Mouse (Mus musculus): ENCODE results near the gene Rabgap1l.

Rabgap1l gene

GRCm38 (mm10) chr1:160387446-160387845, 405.6 kb downstream of the Rabgap1l start:
- DNase-seq (ENCODE audit: extremely low spot score, low spot score), result no peak

GRCm38 (mm10) chr1:160378367-160378766, 414.6 kb downstream of the Rabgap1l start:
- DNase-seq (ENCODE audit: extremely low spot score, low spot score), result no peak

GRCm38 (mm10) chr1:160377337-160378336, 415.4 kb downstream of the Rabgap1l start:
- no peak for DNase-seq (ENCODE audit: extremely low spot score, low spot score)

- DNase-seq (ENCODE audit: extremely low spot score, low spot score), result no peak
Measured at GRCm38 (mm10) chr1:160374490-160374889, 418.5 kb downstream of the Rabgap1l start.

GRCm38 (mm10) chr1:160373306-160373705, 419.7 kb downstream of the Rabgap1l start:
- DNase-seq (ENCODE audit: extremely low spot score, low spot score), result no peak

DNA sequence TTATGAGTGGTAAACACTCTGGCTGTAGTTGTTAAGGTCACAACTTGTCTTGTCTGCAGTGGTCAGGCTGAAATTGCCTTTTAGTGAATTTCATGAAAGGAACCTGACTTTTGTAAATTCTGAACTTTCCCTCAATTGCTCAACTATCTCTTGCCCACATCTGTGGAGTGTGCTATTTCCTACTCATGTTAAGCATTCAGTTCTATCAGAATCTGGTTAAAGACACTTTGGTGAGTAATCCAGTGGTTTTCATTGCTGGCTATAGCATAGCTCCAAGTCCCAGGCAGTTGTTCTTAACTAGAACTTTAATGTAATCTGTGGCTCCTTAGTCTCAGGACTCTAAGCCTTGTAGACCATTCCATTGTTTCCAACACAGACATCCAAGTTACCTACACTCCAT, 421.3 kb downstream of the Rabgap1l start:
- DNase-seq (ENCODE audit: extremely low spot score, low spot score), result no peak

DNA sequence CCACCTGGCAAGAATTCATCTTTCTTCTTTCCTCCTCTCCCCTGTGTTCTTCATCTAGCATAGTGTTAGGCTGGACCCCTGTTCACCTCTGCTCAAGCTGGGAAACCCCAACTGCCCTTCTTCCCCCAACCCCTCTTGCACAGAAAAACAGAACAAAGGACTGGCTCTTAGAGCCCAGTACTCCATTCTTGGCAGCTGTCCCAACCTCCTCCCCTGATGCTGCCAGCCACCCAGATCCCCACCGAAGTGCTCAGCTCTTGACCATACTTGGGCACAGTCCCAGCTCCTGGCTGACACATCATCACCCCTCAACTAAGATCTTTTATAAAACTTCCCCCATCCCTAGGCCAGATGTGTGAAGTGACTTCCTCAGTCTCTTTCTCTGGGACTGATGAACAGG, 422.5 kb downstream of the Rabgap1l start:
- DNase-seq (ENCODE audit: extremely low spot score, low spot score), result no peak

DNA sequence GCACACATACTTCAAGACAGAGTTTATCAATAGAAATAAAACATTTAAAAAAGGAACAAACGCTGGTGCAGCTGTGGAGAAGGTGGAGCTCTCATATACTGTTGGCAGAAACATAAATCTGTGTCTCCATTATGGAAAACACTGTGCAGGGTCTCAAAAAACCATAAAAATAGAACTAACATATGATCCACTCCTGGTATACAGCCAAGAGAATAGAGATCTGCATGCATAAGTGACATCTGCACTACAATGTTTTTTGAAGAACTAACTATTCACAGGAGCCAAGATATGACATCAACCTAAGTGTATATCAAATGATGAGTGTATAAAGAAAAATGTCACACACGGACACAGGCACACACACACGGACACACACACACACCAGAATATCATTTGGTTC, 426.4 kb downstream of the Rabgap1l start:
- DNase-seq (ENCODE audit: extremely low spot score, low spot score), result no peak

GRCm38 (mm10) chr1:160357268-160357667, 435.7 kb downstream of the Rabgap1l start:
- no peak for DNase-seq (ENCODE audit: extremely low spot score, low spot score)

GRCm38 (mm10) chr1:160353732-160354455, 439.1 kb downstream of the Rabgap1l start:
- no peak for DNase-seq (ENCODE audit: extremely low spot score, low spot score)

DNA sequence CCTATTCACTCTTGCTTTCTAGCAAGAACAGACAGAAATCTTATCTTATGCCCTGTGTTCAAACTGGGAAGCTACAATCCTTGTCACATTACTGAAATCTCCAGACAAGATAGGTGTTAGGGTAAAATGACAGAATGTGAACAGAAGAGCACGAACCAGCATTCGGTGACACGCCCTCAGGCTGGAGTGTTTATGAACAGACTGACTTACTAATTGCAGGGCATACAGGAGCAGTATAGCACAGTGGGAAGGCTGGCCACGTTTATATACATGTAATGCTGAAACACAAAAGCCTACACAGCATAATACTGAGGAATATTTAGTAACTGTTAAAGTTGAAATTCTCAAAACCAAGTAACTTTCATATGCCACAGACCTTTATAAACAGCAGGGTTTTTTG, 440.7 kb downstream of the Rabgap1l start:
- no peak for DNase-seq (ENCODE audit: extremely low spot score, low spot score)

DNA sequence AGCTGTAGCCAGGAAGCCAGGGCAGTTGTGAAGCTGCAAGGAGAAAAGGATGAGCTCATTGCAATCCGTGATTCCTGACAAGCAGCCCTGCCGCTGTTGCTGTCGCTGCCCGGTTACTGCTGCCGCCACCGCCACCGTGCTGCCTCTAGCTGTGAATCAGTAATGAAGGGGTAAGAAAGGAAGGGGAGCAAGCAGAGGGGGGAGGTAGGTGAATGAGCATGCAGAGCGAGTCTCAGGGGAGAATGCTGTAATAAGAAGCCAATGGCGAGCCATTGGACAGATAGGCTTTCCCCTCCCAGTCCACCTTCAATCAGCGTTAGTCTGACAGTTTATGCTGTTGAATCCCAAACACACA, 441.2 kb downstream of the Rabgap1l start:
- peak; percentile 59 for DNase-seq (ENCODE audit: extremely low spot score, low spot score)

DNA sequence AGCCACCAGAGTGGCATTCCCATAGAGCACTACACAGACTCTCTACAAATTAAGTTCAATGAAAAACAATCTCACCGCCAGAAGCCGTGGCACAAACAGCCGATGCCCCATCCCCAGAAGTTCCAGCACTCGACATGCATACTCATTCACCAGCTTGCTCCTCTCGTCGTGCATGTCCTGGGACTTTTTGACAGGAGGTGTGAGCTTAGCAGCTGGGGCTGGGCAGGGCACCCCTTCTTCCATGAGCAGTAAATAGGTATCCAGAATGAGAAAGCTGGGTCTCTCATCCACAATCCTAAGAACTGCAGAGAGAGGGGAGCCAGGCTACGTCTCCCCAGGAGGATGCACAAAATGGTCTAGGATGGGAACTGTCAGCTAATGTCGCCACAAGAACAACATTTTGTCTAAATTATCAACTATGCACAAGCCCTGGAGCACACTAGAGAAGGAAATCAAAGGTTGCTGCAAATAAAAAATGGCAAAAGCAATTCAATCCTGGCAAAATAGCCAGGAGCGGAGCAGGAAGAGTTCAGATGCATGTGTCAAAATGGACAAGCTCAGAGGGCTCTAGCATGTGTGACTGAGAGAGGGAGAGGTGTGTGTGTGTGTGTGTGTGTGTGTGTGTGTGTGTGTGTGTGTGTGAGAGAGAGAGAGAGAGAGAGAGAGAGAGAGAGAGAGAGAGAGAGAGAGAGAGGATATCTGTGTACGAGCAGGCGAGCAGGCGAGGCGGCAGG, 441.7 kb downstream of the Rabgap1l start:
- peak; percentile 24 for DNase-seq (ENCODE audit: extremely low spot score, low spot score)

DNA sequence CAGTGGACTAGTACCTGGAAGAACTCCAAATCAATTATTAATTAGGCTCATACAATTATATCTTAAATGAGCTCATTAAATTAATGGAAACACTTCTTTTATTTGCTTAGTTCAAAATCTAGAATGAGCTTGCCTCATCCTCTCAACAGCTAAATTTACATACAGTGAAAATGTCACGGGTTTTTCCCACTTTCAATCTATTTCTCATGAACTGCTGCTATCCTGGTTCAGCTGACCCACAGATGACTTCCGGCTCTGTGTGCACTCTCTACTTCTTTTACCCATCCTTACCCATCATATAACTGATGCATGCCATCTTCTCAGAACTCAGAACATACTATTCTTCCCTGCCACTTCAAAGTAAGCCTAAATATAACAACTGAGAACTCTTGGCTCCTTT, 452.4 kb downstream of the Rabgap1l start:
- DNase-seq (ENCODE audit: extremely low spot score, low spot score), result no peak

DNA sequence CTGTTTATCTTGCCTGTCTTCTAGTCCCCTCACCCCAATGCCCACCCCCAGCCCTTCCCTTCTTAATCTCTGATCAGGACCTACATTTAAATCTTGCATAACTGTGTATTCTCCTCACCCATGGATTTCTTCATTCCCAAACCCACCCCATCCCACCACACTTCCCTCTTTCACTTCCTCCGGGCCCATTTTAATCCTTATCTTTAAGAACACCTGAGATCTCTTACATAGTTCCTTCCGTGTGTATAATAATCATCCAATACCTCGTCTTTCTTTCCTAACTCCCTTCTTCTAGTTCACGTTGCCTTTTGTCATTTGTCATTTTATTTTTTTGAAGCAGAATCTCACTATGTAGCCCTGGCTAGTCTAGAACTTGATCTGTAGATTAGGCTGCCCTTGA, 453.6 kb downstream of the Rabgap1l start:
- no peak for DNase-seq (ENCODE audit: extremely low spot score, low spot score)

GRCm38 (mm10) chr1:160334791-160335190, 458.2 kb downstream of the Rabgap1l start:
- DNase-seq (ENCODE audit: extremely low spot score, low spot score), result no peak

DNA sequence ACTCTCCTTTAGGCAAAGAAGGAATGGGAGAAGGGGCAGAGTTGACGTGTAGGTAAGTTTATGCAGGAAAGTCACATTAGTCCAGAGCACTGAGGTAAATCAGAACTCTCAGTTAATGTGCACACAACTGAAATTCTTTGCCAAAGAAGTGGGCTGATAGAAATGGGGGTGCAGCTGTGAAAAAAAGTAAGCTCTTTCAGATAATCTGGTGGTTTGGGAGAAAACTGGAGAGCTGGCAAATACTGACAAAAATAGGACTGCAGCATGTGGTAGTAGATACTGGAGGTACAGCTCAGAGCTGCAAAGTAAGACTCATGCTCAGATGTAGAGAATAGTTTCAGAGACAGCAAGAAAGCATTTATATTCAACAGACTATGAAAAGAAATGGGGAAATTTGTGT, 462.2 kb downstream of the Rabgap1l start:
- no peak for DNase-seq (ENCODE audit: extremely low spot score, low spot score)

DNA sequence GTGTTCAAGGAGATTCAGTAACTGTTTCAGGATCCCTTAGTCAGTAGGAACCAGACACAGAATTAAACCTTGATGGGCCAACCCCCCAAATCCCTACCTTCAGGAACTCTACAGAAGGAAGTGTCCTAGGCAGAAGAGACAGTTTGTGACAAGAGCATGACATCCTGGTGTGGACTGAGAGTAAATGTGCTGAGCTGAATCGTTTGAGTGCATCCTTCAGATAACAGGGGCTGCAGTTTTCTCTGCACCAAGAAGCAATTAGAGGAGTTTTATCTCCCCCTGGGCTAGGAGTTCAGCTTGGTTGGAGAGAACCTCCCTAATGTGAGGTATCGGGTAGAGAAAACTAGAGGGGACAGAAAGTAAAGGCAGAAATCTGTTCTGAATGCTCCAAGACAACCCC, 462.8 kb downstream of the Rabgap1l start:
- DNase-seq (ENCODE audit: extremely low spot score, low spot score), result no peak

DNA sequence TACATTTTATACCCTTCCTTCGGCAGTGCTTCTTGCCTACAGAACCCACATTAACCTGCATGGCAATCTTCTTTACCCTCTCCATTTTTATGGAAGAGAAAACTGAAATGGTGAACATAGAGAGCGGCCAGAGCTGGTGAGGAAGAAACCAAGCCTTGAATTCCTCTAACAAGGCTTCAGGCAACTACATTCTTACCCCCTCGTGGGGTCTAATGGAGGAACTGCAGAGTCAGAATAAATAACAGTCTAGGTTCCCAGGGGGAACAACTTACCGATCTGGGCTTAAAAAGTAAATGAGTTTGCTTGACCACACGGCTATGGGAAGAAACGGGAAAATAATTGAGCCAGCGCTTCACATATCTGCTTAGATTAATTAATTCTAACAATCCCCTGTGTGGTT, 463.2 kb downstream of the Rabgap1l start:
- no peak for DNase-seq (ENCODE audit: extremely low spot score, low spot score)

GRCm38 (mm10) chr1:160327531-160327930, 465.5 kb downstream of the Rabgap1l start:
- no peak for DNase-seq (ENCODE audit: extremely low spot score, low spot score)

DNA sequence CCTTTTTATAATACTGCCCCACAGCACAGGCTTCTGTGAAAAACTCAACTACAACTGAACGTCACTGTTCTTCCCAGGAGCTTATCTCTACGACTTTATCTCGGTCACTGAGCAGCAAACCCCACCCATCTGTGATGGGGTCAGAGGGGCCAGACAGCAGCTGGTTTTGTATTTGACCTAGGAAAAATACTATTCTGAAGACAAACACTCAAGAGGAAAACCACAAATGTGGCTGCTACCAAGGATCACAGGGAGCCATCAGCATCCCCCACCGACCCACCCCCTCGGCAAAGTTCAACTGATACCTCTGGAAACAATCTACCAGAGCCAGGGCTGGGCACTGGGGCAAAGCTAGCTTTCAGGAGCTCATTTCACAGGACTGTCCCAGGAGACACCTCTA, 467.5 kb downstream of the Rabgap1l start:
- no peak for DNase-seq (ENCODE audit: extremely low spot score, low spot score)

GRCm38 (mm10) chr1:160320690-160321089, 472.3 kb downstream of the Rabgap1l start:
- no peak for DNase-seq (ENCODE audit: extremely low spot score, low spot score)
